Mouse (Mus musculus) layer of hippocampus, postnatal 36 days (tissue): Measurements from ENCODE around the gene Olfr130. TPM values are rescaled to one million over a fixed set of nuclear protein-coding genes. Genes with fewer than 3 reads are reported as not detected.

Experiments
- DNase-seq, 2 experiments: peaks; one replicate each; pipeline ENCODE4 v3.0.0; 2022
- total RNA-seq, 2 experiments: library from RNA; stranded (reverse); gene quantifications; 2 replicates each; pipeline ENCODE4 v1.2.3; 2021

Olfr130 gene
- total RNA-seq = not detected

- DNase-seq = no peak
Observed at GRCm38 (mm10) chr17:38063621-38064020, at the start of gene Olfr130. Gene Olfr130, plus strand, starts transcription at chr17:38063921.

- no peak for DNase-seq
Observed at GRCm38 (mm10) chr17:38016341-38016740, 47.4 kb upstream of the Olfr130 start.

GRCm38 (mm10) chr17:38026297-38026696 lies 37.4 kb upstream of the Olfr130 start:
- DNase-seq = no peak

GRCm38 (mm10) chr17:38059979-38060378 lies 3.7 kb upstream of the Olfr130 start, which contains the start of gene Olfr129:
Gene Olfr129, minus strand, starts transcription at chr17:38060079.
- no peak for DNase-seq

- DNase-seq = no peak
Observed at GRCm38 (mm10) chr17:38082364-38082763, 18.6 kb downstream of the Olfr130 start.

GRCm38 (mm10) chr17:38088593-38088992 lies 24.9 kb downstream of the Olfr130 start, which contains the start of gene Olfr131:
Gene Olfr131, minus strand, starts transcription at chr17:38088693.
- no peak for DNase-seq

Other genes starting within 250 kb of the Olfr130 start
- gene Olfr125, start 231.0 kb upstream of the Olfr130 start, total RNA-seq = not detected
- not detected for gene Olfr126, start 216.4 kb upstream of the Olfr130 start, total RNA-seq
- gene Olfr127, start 163.5 kb upstream of the Olfr130 start, total RNA-seq = not detected
- gene Olfr128, start 143.4 kb upstream of the Olfr130 start, total RNA-seq = not detected
- not detected for gene Olfr761, start 110.8 kb upstream of the Olfr130 start, total RNA-seq
- not detected for gene Olfr129, start 3.8 kb upstream of the Olfr130 start, total RNA-seq
- not detected for gene Olfr131, start 24.8 kb downstream of the Olfr130 start, total RNA-seq
- not detected for gene Olfr132, start 70.6 kb downstream of the Olfr130 start, total RNA-seq
- not detected for gene Olfr133, start 81.4 kb downstream of the Olfr130 start, total RNA-seq
- not detected for gene Olfr134, start 107.5 kb downstream of the Olfr130 start, total RNA-seq
- gene Olfr135, start 140.4 kb downstream of the Olfr130 start, total RNA-seq = not detected
- gene Olfr138, start 197.1 kb downstream of the Olfr130 start, total RNA-seq = not detected
- not detected for gene Olfr137, start 243.6 kb downstream of the Olfr130 start, total RNA-seq